Mouse (Mus musculus) T-cell, adult 2 months (primary cell): ENCODE data around the gene Tubgcp2.

Source experiments
- DNase-seq: peaks from one replicate; pipeline ENCODE4 v3.0.0; 2022; ENCODE audit warnings: low spot score

Gene Tubgcp2

DNA sequence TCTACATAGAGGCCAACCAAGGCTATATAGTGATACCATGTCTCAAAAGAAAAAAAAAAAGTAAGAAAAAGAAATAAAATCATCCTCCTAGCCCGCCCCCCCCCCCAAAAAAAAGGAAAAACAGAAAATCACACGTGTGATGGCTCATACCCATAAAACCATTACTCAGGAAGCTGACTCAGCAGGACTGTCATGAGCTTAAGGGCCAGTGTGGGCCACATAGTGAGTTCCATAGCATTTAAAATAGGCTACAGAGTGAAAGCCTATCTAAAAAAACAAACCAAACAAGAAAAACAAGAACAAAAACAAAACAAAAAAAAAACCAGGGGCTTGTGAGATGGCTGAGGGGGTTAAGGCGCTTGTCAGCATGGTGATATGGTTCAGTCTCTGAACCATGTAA is 55.7 kb downstream of the Tubgcp2 start:
- DNase-seq = no peak

DNA sequence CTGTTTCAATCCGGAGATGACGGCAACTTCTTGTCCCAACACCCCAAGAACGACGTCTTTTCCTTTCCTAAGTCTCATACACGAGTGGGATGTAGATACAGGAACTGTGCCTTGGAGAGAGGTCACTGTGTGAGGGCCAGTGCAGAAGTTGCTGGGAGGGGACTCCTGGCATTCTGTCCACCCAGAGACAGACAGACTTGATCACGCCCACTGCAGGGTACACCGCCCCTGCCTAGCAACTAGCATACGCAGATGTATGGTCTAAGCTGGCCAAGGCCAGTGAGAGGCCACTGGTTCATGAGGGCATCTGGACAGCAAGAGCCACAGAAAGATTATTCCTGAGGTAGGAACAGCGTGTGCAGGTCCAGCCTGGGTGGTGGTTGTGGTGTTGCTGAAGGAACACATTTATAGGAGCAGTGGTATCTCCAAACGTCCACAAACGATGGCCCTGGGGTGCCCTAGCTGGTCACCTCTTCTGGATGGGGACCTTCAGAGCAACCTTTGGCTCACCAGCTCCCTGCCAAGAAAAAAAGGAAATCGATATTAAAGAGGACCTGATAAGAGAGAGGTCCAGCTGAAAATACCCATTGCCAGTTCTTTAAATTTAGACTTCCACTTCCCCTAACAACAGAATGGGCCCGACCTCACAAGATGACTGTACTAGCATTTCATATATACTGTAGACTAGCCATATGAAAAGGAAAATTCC is 57.3 kb downstream of the Tubgcp2 start:
- no peak for DNase-seq

DNA sequence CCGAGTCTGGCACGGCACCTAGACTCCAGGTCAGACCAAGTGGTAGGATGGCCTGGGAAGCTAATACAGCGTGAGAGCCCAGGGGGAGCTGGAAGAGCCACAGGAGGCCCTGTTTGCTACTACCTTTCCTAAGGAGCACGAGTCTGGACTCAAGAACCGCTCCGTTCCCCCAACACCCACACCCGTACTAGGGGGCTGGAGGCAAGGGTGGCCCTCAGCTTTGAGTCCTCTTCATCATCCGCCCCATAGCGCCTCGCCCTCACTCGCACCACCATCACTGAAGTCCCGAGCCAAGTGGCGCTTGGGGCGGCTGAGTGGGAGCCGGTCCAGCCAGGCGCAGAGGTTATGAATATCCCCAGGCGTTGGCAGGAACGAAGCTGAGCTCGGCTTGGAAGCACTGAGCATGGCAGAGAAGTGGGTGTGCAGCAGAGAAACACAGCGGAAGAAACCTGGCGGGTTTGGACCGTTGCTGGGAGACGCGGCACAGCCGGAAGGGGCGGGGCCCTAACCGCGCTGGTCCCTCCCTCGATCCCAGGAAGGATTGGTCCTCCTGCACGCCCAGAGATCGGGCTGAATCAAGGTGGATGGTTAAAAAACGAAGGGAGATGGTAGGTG is 58.1 kb downstream of the Tubgcp2 start, which contains the start of gene 6430531B16Rik:
Gene 6430531B16Rik (minus strand): TSS at position 478 of the 615 bp plus-strand sequence.
- DNase-seq = peak; percentile 77

DNA sequence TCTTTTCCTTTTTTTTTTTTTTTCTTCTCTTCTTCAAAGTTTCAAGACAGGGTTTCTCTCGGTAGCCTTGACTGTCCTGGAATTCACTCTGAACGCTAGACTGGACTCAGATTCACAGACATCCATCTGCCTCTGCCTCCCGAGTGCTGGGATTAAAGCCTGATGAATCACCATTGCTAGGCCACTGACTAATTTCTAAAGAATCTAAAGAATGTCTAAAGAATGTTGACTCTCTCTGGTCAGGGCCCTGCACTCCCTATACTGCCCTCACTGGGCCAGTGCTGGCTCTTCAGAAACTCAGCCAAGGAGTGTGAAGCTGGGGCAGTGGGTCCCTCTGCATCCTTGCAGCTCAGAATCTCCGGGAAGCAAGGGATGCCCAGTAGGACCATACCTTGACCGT is 61.0 kb downstream of the Tubgcp2 start:
- DNase-seq = no peak

DNA sequence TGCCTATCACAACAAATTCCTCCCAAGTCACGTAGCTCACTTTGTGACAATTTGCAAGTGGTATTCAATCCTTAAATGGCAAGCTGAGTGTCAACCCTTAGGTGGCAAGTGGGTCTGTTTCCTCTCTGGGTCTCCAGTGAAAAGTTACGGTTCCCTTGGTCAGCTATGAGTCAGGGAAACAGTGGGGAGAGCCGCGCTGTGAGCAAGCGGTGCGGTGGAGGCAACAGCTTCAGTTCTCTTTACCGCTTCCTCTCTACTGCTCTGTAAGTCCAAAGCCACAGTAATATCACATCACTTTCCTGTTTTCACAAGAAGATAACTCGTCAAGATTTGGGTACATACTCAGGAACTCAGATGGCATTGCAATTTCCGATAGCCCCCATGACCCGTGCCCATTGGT is 62.2 kb downstream of the Tubgcp2 start:
- DNase-seq = peak; percentile 50

DNA sequence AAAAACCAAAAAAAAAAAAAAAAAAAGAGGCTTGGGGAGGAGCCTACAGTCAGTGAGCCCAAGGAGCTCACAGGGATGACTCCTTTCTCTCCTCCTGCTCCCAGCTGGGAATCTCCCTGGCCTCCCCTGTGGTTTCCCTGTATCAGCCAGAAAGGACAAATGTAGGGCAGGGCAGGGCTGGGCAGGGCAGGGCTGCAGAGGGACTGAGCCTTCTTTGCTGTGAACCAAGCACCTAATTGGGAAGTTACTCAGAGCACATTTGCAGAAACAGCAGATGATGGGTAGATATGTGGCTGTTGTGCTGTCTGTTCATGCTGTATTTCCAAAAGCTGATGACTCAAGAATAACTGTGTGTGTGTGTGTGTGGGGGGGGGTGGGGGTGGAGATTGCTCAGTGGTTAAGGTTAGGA is 63.5 kb downstream of the Tubgcp2 start:
- no peak for DNase-seq

DNA sequence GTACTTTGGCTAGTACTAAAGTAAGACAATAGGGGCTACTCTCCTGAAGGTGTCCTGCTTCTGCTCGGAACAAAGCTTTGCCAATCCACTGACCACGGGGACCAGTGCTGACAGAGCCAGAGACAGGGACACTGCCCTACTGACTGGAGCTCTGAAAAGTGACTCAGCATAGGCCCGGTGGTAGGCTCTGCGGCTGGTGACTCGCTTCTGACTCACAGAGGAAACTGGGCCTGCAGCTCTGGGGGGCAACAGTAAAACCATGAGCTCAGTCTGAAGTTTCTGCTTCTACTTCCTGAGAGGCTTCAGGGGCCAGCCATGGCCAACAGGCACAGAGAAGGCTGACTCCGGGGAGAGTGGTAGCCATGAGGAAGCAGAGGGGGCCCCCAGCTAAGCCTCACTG is 65.0 kb downstream of the Tubgcp2 start:
- DNase-seq = peak; percentile 11

DNA sequence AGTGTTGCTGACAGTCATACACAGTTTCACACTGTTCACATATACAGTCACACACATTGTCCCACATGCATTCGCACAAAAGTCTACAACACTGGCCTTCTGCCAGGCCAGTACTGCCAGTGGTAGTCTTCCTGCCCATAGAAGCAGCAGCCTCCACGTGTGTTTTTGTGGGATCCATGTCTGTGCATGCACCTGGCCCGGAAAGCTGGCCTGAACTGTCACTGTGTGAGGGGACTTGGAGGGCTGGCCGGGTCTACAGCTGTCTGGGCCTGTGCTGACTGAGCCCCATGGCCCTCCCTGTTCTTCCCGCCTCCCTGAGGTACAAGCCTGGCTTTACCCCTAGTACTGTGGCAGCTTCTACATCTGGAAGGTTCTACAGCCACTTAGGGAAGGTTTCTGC is 65.5 kb downstream of the Tubgcp2 start:
- no peak for DNase-seq

DNA sequence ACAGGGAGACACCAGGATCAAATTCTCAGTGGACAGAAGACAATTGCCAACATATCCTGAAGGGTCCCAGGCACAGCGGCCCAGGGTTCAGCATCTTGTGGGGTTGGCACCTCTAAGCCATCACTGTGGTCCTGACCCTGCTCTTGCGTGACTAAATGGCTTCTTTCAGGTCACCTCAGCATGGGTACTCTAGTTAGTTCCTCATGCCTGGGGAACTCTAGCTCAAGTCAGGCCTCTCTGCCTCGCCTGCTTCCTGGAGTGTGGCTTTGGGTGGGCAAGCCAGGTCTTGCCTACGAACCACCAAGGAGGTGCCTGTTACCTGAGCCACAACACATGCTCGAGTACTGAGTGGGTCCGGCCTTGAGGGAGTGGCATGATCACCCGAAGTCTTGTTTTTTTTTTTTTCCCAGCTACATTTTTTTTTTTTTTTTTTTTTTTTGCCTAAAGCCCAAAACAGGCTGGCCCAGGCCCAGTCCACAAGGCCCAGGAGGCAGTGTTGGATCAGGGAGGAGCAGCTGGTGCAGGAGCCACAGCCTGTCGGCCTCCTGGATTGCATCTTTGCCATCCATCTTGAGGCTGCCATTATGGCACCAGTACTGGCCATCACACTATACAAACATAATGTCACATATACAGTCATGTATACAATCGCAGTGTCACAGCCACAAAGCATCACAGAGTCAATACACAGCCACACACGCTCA is 66.1 kb downstream of the Tubgcp2 start:
- no peak for DNase-seq

DNA sequence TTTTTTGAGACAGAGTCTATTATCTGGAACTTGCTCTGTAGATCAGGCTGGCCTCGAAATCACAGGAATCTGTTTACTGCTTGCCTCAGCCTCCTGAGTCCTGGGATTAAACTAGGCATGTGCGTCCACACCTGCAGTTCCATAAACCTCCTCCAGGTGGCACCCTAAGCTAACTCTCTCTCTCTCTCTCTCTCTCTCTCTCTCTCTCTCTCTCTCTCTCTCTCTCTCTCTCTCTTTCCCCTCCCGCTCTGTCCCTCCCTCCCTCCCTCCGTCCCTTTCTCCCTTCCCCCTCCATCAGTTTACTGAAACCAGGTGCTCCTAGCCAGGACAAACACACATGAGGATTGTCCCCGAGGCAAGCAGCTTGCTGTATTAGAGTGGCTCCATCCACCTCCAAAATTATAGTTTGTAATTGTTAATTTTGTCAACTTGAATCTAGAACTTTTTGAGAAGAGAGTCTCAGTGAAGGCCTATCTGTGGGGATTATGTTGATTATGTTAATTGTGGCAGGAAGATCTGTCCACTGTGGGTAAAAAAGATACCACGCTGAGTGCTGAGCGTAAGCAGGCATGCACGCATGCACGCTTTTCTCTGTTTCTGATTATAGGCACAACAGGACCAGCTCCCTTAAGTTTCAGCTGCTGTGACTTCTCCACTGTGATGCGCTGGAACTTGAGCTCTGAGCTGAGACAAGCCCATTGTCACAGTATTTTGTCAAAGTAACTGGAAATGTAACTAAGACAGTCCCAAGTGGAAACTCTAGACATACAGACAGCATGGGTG is 66.9 kb downstream of the Tubgcp2 start:
- DNase-seq = peak; percentile 72

DNA sequence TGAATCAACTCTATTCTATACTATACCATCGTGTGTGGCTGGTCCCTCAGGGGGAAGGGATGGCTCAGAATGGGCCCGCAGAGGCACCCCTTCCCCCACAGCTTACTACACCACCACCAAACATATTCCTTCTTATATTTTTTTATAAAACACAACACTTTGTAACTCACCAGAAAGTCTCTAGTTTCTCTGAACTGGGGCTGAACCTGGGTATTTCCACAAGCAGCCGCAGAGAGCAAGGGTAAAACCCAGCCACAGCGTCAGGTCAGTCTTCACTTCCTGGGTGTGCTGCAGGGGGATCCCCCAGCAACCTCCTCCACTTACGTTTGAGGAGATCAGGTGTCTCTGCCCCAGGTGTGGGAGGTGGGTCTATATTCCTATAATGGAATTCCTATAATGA is 68.0 kb downstream of the Tubgcp2 start:
- DNase-seq = peak; percentile 80

DNA sequence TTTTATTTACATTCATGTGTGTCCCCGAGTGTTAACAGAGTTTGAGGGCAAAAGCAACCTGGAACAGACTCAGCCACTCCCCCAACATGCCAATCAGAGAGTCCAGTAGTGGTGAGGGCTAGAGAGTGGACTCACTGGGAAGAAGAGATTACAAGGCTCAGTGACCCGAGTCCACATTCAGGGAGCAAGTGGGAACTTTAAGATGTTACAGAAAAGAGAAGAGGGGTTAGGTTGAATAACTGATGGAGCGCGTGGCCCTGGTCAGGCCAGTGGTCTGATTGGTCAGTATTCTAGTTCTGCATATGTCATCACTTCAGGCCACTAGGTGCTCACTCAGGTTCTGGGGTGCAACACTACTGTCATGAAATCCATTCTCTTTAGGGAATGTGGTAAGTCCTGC is 69.3 kb downstream of the Tubgcp2 start:
- DNase-seq = no peak

DNA sequence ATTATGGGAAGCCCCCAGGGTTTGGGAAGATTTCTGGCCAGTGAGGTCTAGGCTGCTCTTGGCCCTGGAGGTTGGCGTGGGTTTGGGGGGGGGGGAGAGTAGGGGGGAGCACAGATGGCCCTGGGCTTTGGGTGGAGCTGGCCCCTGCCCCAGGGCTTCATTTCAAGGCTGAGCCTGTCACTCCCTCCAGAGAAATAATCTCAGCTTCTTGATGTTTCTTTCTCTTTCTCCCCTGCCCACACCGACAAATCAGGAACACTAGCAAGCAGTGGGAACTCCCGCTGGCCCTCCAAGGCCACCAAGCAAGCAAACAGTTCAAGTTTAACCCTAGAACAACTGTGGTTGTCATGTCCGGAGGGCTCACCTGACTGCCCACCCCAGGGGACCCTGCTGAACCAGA is 72.7 kb downstream of the Tubgcp2 start:
- no peak for DNase-seq

DNA sequence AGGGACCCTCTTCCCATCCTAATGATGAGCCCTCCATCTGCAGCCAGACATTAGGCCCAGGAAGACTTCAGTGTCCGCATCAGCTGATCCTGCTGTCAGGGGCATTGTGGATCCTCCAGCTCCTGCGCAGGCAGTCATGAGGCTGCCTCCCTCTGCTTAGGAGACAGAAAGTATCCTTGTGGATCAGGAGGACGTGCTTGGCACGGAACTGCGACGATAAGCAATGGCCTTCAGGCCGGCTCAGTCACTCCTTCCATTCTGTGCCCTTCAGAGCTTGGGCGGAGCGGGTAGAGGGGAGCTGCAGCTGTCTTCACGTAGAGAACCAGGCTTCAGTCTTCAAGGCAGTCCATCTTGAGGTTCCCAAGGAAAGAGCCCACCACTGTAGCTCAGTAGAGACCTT is 75.3 kb downstream of the Tubgcp2 start:
- no peak for DNase-seq

DNA sequence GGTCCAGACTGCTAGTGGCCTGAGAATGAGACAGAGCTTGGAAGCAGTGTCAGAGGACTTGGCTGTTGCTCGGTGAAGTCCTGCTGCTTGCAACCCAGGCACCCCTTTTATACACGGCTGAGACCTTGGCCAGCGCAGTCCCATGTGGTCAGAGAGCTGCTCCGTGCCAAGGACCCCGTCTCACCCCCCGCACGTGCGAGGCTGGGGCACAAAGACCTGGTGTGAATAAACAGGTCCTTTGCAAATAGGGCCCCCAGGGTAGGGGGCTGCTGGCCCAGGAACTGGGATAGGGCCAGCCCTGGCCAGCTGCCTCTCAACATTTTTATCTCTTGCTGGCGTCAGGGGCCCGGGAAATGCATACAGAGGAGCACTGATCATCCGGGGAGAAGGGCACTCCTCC is 78.5 kb downstream of the Tubgcp2 start:
- DNase-seq = no peak

DNA sequence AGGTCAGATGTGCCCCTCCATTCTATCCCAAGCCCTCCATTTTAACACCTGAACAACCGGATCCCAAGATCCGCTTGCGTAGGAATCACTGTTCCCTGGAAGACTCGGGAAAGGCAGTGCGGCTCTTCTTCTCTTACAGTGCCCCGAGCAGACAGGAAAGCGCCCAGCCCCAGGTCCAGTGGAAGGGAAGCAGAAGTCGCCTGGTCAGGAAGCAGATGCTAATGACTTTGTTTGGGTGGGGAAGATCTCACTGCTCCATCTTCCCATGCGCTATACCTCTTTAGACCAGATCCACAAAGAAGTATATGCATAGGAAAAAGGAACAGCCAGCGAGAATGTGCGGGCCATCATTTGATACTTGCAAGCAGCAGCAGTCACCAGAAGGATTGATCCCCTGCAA is 79.0 kb downstream of the Tubgcp2 start:
- DNase-seq = no peak

DNA sequence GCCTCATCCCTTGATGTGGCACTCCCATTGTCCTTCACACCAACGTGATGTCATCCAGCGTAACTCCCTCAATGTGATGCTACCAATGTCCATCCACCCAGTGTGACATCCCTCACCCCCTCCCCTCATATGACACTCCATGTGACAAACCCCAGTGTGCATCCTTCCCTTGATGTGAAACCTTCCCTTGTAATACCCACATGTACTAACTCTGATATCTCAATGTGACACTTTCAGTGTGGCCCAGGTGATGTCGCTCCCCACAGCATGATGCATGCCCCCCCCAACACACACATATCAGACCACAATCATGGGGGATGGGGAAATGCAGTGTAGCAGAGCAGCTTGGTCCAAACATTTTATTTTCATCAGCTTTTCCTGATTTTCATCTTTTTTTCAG is 79.8 kb downstream of the Tubgcp2 start:
- DNase-seq = no peak

DNA sequence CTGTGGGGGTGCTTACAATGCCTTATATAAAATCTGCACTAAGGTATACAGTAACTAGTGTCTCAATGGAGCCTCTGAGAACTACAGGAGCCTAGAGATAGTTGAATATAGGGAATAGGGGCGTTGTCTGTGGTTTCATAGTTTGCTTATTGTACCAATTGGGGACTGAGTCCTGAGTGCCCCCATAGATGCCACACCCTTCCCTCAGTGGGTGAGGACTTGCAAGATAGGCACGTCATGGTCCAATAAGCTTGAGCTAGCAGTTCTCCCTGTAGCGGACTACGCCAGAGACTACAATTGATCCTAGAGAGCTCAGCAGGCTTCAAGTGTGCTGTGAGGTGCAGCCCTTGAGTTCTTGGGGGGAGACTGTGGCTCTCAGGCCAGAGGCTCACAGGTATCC is 81.0 kb downstream of the Tubgcp2 start:
- DNase-seq = no peak

DNA sequence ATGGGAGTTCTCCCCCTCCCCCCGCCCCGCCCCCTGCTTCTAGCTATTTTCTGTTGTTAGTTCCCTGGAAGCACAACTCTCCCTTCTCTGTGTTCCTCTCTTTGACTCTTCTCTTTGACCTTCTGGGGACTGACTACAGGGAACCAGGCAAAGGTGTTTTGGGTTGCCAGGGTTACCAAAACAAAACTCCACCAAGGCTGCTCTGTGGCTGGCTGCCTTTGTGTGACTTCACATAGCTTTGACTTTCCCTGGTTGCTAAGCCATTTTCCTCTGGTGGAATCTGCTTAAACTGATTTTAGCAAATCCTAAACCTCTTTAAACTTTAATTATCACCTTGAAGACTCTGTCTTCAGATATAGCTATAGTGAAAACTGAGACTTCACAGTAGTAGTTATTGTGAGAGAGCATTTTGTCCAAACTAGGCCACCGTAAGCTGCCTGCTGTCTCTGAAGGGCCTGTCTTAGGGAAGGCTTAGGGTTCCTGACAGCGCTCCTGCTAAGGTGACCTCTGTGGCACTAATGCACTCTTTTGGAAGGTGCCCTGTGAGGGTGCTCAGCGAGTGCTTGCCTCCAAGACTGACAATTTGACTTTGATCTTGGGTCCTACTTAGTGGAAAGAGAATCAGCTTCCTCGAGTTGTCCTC is 84.4 kb downstream of the Tubgcp2 start:
- DNase-seq = no peak

DNA sequence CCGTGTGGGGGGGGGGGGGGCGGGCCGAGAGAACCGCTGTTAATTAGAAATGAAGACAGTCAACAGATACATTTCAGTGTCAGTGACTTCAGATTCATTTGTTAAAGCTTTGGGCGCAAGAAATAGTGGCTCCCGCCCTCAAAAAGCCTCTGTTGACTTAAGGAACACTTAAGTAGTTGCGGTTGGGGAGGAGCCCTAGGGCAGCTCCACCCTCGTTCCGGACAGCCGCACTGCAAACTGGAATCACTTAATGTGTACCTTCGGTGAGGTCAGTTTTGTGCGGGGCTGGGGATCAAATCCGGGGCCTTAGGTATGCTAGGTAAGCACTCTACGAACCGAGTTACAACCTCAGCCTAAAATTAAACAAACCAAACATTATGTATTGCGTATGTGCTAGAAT is 85.4 kb downstream of the Tubgcp2 start:
- DNase-seq = peak; percentile 22

DNA sequence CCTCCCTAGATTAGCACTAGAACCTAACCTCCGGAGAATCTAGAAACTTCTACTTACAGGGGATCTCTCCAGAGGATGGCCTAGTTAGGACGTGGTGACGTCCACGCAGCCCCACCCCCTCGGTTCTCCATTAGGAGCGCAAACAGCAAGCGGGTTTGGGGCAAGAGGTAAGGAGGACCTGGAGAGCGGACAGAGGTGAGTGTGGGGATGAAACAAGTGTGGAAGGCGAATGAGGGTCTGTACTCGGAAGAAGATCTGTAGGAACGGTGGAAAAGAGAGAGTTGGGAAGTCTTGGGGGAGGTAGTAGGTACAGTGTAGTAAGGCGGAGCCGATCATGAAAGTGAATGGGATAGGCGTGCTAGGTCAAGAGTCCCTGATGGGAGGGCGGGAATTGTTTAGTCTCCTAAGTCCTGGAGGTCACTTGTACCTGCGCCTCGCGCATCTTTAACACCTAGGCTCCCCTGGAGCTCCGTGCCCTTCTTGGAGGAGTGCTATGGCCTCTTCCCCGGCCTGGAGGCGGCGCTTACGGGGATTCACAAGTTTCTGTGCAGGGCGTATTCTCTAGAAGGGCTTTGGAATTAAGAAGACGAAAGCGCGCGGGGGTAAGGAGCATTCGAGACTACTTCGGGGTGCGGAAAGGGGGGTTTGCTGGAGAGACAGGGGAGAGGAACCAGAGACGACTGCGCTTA is 86.0 kb downstream of the Tubgcp2 start:
- peak; percentile 50 for DNase-seq
